Mouse (Mus musculus) granulocyte monocyte progenitor cell, adult 5-6 weeks (primary cell): ENCODE data around the gene S1pr1. TPM values are rescaled to one million over a fixed set of nuclear protein-coding genes. Genes with fewer than 3 reads are reported as not detected.

Experiments used
- ATAC-seq: replicated peaks from 2 replicates; pipeline ENCODE4 v1.8.0; 2016; ENCODE audit warnings: mild to moderate bottlenecking, moderate TSS enrichment, inconsistent platforms; ENCODE audit not compliant: poor library complexity, severe bottlenecking
- total RNA-seq, 2 experiments: library from RNA; stranded (forward) in 1 of 2; stranded (reverse) in 1 of 2; fragments of 200-712, 200-1000 nt in 1 of 2; fragments of >200 nt in 1 of 2; fragmentation: Nextera tagmentation in 1 of 2; gene quantifications; 2 replicates each; pipeline ENCODE4 v1.2.3; 2014 to 2017

S1pr1 gene
- total RNA-seq, 2 experiments from 2014 or later, result 1.0 to 1.6 TPM

DNA sequence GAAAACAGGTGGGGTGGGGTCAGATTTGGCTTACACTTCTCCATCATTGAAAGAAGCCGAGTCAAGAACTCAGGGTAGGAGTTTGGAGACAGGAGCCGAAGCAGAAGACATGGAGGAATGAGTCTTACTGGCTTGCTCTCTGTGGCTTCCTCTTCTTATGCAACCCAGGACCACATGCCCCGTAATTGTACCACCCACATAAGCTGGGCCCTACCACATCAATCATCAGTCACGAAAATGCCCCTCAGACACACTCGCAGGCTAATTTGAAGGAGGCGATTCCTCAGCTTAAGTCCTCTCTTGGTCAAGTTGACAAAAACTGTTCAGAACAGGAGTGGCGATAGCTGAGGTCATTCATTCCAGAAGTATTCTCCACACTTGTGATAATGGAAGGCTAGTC lies 35.9 kb downstream of the S1pr1 start:
- ATAC-seq, result peak; percentile 77

DNA sequence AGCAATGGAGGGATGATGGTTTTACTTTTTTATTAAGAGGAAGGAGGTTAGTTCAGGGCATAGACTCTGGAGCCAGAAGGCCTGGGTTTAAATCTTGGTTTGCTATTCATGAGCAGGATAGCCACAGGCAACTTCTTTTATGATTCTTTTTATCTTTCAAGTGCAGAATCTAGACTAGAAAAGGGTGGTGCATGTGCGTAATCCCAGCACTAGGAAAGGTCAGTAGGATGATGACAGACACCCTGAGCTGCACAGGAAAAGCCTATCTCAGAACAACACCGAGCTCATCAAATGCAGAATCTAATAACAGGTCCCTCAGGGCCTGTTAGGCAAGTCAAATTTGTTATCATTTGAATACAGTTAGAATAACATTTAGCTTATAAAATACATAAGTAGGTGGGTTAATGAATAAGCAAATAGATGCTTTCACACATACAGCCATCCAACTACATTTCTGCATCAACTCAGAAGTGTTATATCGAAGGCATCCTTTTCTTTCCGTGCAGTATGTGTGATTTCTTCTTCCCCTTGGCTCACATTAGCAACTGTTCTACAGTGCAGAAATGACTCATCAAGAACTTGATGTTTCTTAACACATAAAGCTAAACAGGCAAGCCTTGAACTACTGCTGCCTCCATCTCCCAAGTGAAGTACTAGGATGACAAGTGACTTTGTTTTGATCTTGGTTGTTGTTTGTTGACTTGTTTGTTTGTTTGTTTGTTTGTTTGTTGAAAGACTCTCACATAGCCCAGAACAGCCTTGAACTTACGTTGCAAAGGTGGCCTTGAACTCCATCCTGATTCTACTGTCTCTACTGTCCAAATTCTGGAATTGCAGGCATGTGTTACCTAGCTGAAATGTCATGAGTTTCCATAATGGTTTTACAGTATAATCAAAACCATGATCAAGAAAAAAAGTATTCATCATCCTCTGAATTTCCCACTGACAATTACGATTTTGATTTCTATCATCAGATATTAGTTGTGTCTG lies 39.0 kb downstream of the S1pr1 start:
- no peak for ATAC-seq

DNA sequence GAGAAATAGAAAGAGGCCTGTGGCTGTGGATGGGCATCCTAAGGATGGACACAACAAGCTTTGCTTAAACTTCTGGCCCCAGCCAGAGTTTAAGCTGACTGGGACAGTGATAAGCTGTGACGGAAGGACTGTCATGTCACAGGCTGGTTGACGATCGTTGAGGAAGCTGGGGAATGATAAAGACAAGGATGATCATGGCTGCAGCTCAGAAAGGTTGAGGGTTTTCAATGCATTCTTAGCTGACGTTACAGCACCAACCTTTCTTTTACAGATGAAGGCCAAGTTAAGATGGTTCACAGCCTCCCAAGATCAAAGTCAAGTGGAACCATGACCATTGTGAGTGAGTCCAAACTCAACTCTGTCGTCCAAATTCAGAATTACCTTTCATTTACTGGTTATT lies 40.2 kb downstream of the S1pr1 start:
- no peak for ATAC-seq

DNA sequence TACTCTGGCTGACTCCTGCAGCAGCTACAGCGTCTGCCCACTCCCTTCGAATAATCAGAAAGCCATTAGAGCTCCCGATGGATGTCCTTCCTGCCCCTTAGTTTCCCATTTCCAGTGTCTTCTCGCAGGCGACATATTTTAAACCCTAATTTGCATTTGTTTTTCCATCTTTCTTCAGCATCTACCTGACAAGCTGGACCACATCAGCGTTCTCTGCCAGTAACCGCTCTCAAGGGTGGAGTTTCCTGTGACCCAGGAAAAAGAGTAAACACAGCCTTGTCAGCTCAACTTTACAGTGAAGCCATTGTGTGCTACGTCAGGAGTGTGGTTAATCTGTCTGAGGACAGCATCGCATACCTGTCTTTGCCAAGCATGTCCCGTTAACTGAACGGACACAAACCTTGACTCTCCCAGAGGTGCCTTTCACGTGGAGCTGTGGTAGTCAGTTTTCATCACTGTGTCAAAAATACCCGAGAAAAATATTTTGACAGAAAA lies 41.2 kb downstream of the S1pr1 start:
- no peak for ATAC-seq

DNA sequence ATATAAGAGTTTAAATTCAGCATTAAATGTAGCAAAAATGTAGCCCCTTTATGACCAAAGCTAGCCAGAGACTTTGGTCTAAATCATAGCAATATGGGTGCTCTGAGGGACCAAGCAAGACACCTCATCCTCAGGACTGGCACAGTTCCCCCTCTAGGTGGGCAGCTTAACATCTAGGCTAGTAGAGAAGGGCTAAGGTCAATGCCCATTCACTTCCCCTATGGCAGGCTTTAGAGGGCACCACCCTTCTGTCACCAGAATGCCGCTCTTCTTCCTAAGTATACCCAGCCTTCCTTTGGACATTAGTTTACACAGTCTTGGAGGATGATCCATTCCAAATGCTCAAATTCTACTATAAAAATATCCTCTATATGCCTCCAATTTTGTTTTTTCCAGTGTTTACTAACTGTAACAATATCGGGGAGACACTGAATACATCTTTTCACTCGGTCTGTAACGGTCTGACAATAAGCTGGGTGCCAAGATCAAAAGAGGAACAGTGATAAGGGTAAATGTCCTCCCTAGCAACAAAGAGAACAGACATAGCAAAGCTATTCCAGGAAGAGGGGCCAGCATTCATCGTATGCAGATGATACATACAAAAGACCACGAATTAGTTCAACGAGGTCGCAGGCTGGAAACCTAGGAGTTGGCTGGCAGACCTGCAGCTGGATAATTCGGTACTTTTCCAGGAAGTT lies 41.8 kb downstream of the S1pr1 start:
- ATAC-seq, result peak; percentile 81

DNA sequence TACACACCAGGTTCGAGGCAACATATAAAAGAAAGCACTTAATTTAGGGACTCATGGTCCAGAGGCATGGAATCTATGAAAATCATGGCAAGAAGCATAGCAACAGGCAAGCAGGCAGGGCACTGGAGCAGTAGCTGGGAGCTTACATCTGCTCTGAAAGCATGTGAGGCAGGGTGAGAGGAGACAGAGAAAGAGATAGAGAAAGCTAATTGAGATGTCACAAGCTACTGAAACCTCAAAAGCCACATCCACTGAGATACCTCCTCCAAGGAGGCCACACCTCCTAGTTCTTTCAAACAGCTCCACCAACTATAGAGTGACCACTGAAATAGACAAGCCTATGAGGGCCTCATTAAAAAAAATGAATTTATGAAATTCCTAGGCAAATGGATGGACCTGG lies 45.6 kb downstream of the S1pr1 start:
- ATAC-seq, result peak; percentile 82

DNA sequence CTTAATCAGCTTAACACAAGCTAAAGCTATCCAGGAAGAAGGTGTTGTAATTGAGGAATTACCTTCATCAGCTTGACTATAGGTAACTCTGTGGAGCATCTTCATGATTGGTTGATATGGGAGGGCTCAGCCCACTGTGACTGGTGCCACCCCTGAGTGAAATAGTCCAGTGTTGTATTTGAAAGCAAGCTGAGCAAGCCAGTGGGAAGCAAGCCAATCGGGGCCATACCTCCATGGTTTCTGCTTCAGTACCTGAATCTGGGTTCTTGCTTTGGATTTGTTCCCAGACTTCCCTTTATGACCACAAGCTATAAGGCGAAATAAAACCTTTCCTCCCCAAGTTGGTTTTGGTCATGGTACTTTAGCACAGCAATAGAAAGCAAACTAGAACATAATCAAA lies 47.7 kb downstream of the S1pr1 start:
- ATAC-seq, result no peak

DNA sequence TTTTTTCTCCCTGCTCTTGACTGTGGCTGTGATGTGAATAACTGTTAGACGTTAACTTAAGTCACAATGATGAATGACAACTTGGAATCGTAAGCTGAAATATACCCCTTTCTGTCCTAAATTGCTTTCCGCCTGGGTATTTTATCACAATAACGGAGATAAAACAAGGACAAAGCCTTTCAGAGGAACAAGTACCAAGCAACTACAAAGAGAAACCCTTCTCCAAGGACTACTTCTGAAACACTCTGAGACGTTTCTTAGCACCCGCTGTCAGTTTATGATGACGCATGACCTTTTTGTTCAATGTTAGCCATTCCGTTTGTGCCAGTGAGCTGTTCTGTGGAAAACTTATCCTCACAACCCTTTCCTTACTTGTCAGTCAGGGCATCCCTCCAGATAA lies 48.3 kb downstream of the S1pr1 start:
- no peak for ATAC-seq

DNA sequence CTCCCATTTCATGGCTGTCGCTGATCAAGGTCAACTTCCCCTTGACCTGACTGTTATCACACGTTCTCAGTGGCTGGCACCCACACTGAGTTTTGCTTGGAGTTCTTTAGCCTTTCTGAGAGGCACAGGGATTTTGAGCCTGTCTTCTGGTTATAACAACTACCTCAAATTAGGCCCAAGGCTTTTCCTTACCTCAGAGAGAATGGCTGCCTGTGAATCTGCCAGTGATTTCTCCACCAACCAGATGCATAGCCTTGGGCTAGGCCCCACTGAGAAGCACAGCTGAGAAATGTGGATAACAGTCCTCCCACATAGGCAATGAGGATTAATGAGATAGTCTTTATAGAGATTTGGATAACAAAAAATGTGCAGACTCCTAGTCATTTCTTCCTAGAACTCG lies 50.4 kb downstream of the S1pr1 start:
- ATAC-seq, result no peak

DNA sequence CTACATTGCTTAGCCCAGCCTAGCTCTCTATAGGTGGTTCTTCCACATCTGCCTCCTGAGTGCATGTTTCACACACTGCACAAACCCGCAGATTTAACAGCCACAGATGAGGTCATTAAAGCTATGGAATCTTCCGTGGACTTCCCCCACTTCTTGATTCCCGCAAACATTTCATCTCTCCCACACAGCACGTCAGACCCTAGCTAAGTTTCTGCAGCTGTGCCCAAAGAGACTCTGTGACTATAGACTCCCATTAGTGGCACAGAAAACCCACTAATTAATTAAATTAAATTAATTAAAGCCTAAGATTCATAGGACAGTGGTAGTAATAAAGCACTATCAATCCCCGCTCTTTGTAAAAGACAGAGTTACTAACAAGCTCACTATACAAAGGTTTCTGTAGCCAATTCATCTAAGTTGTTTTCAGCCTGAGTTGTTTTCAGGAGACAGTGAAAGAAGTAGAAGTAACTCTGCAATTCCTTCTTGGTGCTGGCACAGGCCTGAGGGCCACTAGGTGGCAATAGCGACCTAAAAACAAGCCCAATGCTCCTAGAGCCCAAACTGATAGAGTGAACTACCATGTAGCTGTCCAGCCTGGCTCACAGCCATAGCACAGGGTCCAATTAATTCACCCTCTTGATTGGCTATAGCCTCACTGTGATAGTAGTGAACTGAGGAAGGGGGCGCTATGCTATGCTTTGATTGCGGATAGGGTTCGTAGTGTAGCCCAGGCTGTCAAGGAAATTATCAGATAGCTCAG lies 54.0 kb downstream of the S1pr1 start:
- peak; percentile 97 for ATAC-seq

Other genes with a start within 250 kb of the S1pr1 start
- gene Dph5, start 172.8 kb upstream of the S1pr1 start, total RNA-seq (2014; fragmentation: Nextera tagmentation), result 30.6 and 36.2 TPM in 2 replicates
- gene Dph5, start 172.8 kb upstream of the S1pr1 start, total RNA-seq (2017), result 50.4 and 58.8 TPM in 2 replicates